Mouse (Mus musculus) neural tube, embryonic 14.5 days (tissue): Measurements from ENCODE around the gene Cenpf. TPM values are rescaled to one million over a fixed set of nuclear protein-coding genes. Genes with fewer than 3 reads are reported as not detected.

Experiments
- ATAC-seq: fragments of 200-750 bp; cut with Nextera tagmentation; 2 replicates; pipeline ENCODE4 v1.8.0; 2017; ENCODE audit warnings: low read depth, mild to moderate bottlenecking, moderate TSS enrichment, moderate library complexity
- H3K27ac ChIP-seq: fragments of 300-500 bp; sonication (generic); 2 replicates; pipeline ENCODE4 v1.5.1; 2014; ENCODE audit warnings: low read depth, mild to moderate bottlenecking, control low read depth, low read length, moderate library complexity, mixed read lengths
- H3K27me3 ChIP-seq: fragments of 300-500 bp; sonication (generic); 2 replicates; pipeline ENCODE4 v1.6.1; 2014; ENCODE audit warnings: low read length; ENCODE audit not compliant: control insufficient read depth, insufficient read depth
- H3K36me3 ChIP-seq: fragments of 300-500 bp; sonication (generic); 2 replicates; pipeline ENCODE4 v1.6.1; 2014; ENCODE audit warnings: low read length, mixed read lengths; ENCODE audit not compliant: control insufficient read depth, insufficient read depth
- H3K4me1 ChIP-seq: fragments of 300-500 bp; sonication (generic); 2 replicates; pipeline ENCODE4 v1.6.1; 2014; ENCODE audit warnings: low read length; ENCODE audit not compliant: control insufficient read depth, insufficient read depth
- H3K4me2 ChIP-seq: fragments of 300-500 bp; sonication (generic); 2 replicates; pipeline ENCODE4 v1.6.1; 2014; ENCODE audit warnings: mild to moderate bottlenecking, low read depth, low read length, control low read depth
- H3K4me3 ChIP-seq: fragments of 300-500 bp; sonication (generic); 2 replicates; pipeline ENCODE4 v1.5.1; 2014; ENCODE audit warnings: low read depth, low read length, control low read depth, mixed read lengths
- H3K9ac ChIP-seq: fragments of 300-500 bp; sonication (generic); replicated peaks from 2 replicates; pipeline ENCODE4 v1.6.1; 2014; ENCODE audit warnings: low read depth, mild to moderate bottlenecking, control low read depth, low read length, mixed read lengths
- H3K9me3 ChIP-seq: fragments of 300-500 bp; sonication (generic); 2 replicates; pipeline ENCODE4 v1.6.1; 2016; ENCODE audit warnings: low read length; ENCODE audit not compliant: control insufficient read depth
- WGBS: fragments of 180-500 bp; shearing (Covaris S2); extraction: QIAGEN DNeasy Blood & Tissue Kit; methylation state at CpG from one replicate; pipeline ENCODE4 v1.1.7; 2014; 5-methylcytosine and 5-hydroxymethylcytosine counted together
- polyA plus RNA-seq: library from polyadenylated mRNA; unstranded; fragments of >200 nt; fragmentation: Nextera tagmentation; extraction: Ambion mirVana; gene quantifications from 2 replicates; pipeline ENCODE4 v1.2.1, GENCODE M21; 2014

Gene Cenpf
- 6.5 and 7.8 TPM in 2 replicates for polyA plus RNA-seq

GRCm38 (mm10) chr1:189687654-189688387, at the start of gene Cenpf:
TSS of gene Cenpf (minus strand) at chr1:189688086.
- WGBS, result under 1% methylated on average over 52 of the region's 55 CpGs
- Histone ChIP-seq H3K9ac (no peak within 1 kb of the TSS), H3K4me1 (peaks cover 7% of the 10 kb centered on the region; the same call in 1 of the 2 replicates), H3K36me3 (no peaks in the 10 kb centered on the region), H3K27me3 (no peaks in the 10 kb centered on the region), H3K4me2 (peak within 1 kb of the TSS; percentile 68), H3K27ac (no peak within 1 kb of the TSS), H3K4me3 (peak within 1 kb of the TSS; percentile 46), H3K9me3 (no peaks in the 10 kb centered on the region)
- peak; percentile 100 for ATAC-seq

- Histone ChIP-seq H3K4me1 (peaks cover 5% of the 10 kb centered on the region; the same call in 1 of the 2 replicates), H3K9ac (no peak overlapping the region), H3K4me3 (no peak overlapping the region), H3K27ac (no peak overlapping the region), H3K4me2 (no peak overlapping the region), H3K27me3 (peaks cover 16% of the 10 kb centered on the region), H3K36me3 (no peaks in the 10 kb centered on the region), H3K9me3 (no peaks in the 10 kb centered on the region)
- 74% methylated on average over 8 of the region's 8 CpGs for WGBS
- no peak for ATAC-seq
Measured at GRCm38 (mm10) chr1:189732156-189732555, 44.3 kb upstream of the Cenpf start.

- Histone ChIP-seq H3K36me3 (no peaks in the 10 kb centered on the region), H3K4me3 (no peak overlapping the region), H3K27me3 (peaks cover 20% of the 10 kb centered on the region), H3K9ac (no peak overlapping the region), H3K9me3 (no peaks in the 10 kb centered on the region), H3K4me1 (peaks cover 6% of the 10 kb centered on the region; the same call in 1 of the 2 replicates), H3K27ac (no peak overlapping the region), H3K4me2 (no peak overlapping the region)
- no peak for ATAC-seq
- WGBS, result 66% methylated on average over 10 of the region's 10 CpGs
Measured at GRCm38 (mm10) chr1:189731697-189732096, 43.8 kb upstream of the Cenpf start.

GRCm38 (mm10) chr1:189729141-189729815, 41.4 kb upstream of the Cenpf start:
- Histone ChIP-seq H3K9me3 (no peaks in the 10 kb centered on the region), H3K27me3 (peaks cover 20% of the 10 kb centered on the region), H3K4me1 (peaks cover 6% of the 10 kb centered on the region; the same call in 1 of the 2 replicates), H3K9ac (peak overlapping the region; percentile 52; the same call in 1 of the 2 replicates), H3K4me3 (peak overlapping the region; percentile 58), H3K4me2 (peak overlapping the region; percentile 98), H3K27ac (no peak overlapping the region), H3K36me3 (no peaks in the 10 kb centered on the region)
- 7% methylated on average over 17 of the region's 17 CpGs for WGBS
- no peak for ATAC-seq

- H3K4me2 ChIP-seq, result peak overlapping the region; percentile 98
- no peaks in the 10 kb centered on the region for H3K36me3 ChIP-seq
- H3K9ac ChIP-seq, result peak overlapping the region; percentile 52
- WGBS, result 0% methylated on average over 15 of the region's 15 CpGs
- no peak; the same call in 1 of the 2 replicates for ATAC-seq
- H3K4me3 ChIP-seq, result peak overlapping the region; percentile 58
- no peak overlapping the region for H3K27ac ChIP-seq
- H3K27me3 ChIP-seq, result peaks cover 20% of the 10 kb centered on the region
- peaks cover 6% of the 10 kb centered on the region; the same call in 1 of the 2 replicates for H3K4me1 ChIP-seq
- no peaks in the 10 kb centered on the region for H3K9me3 ChIP-seq
Measured at GRCm38 (mm10) chr1:189728784-189729115, 40.9 kb upstream of the Cenpf start.

GRCm38 (mm10) chr1:189727884-189728783, 40.2 kb upstream of the Cenpf start, which contains the start of gene Ptpn14:
TSS of gene Ptpn14 (plus strand) at chr1:189728268.
- peak within 1 kb of the TSS; percentile 98 for H3K4me2 ChIP-seq
- peaks cover 20% of the 10 kb centered on the region for H3K27me3 ChIP-seq
- no peaks in the 10 kb centered on the region for H3K9me3 ChIP-seq
- peak within 1 kb of the TSS; percentile 52 for H3K9ac ChIP-seq
- peak within 1 kb of the TSS; percentile 23; the same call in 1 of the 2 replicates for H3K27ac ChIP-seq
- WGBS, result under 1% methylated on average over 91 of the region's 98 CpGs
- H3K4me3 ChIP-seq, result peak within 1 kb of the TSS; percentile 58
- H3K36me3 ChIP-seq, result no peaks in the 10 kb centered on the region
- peak; percentile 93 for ATAC-seq
- H3K4me1 ChIP-seq, result peaks cover 6% of the 10 kb centered on the region; the same call in 1 of the 2 replicates

- Histone ChIP-seq H3K9me3 (no peaks in the 10 kb centered on the region), H3K4me1 (peaks cover 6% of the 10 kb centered on the region; the same call in 1 of the 2 replicates), H3K27ac (peak overlapping the region; percentile 23; the same call in 1 of the 2 replicates), H3K4me2 (peak overlapping the region; percentile 98), H3K4me3 (peak overlapping the region; percentile 58), H3K9ac (peak overlapping the region; percentile 52), H3K36me3 (no peaks in the 10 kb centered on the region), H3K27me3 (peaks cover 20% of the 10 kb centered on the region)
- WGBS, result 2% methylated on average over 22 of the region's 22 CpGs
- ATAC-seq, result peak; percentile 10; the same call in 1 of the 2 replicates
Measured at GRCm38 (mm10) chr1:189727346-189727883, 39.5 kb upstream of the Cenpf start.

GRCm38 (mm10) chr1:189726121-189726520, 38.2 kb upstream of the Cenpf start:
- Histone ChIP-seq H3K27ac (no peak overlapping the region), H3K4me2 (no peak overlapping the region), H3K9ac (no peak overlapping the region), H3K36me3 (no peaks in the 10 kb centered on the region), H3K27me3 (peaks cover 20% of the 10 kb centered on the region), H3K4me1 (peaks cover 6% of the 10 kb centered on the region; the same call in 1 of the 2 replicates), H3K4me3 (no peak overlapping the region), H3K9me3 (no peaks in the 10 kb centered on the region)
- ATAC-seq, result no peak
- 74% methylated on average over 4 of the region's 4 CpGs for WGBS
